Mouse (Mus musculus) liver, embryonic 14.5 days (tissue): ENCODE measurements at regions not wholly inside any gene's neighbourhood (a gene's known extent, or its start where the extent isn't known, plus 50 kb on each side); places are given as distances from the start of the nearest gene placed in this dataset.

ENCODE experiments used
- ATAC-seq: fragments of 200-750 bp; cut with Nextera tagmentation; 2 replicates; pipeline ENCODE4 v1.8.0; 2017; ENCODE audit warnings: moderate number of reproducible peaks, mild to moderate bottlenecking, moderate library complexity; ENCODE audit not compliant: insufficient read depth
- DNase-seq, 3 experiments: peaks; one replicate each; pipeline ENCODE4 v3.0.0-alpha.2; 2012 to 2013; ENCODE audit warnings: low read depth in 3 of 3, low spot score in 3 of 3
- H3K27ac ChIP-seq: fragments of 300-500 bp; sonication (generic); 2 replicates; pipeline ENCODE4 v1.5.1; 2014; ENCODE audit warnings: moderate library complexity, mild to moderate bottlenecking, control low read depth, inconsistent platforms
- H3K27me3 ChIP-seq: fragments of 300-500 bp; sonication (generic); 2 replicates; pipeline ENCODE4 v1.6.1; 2014; ENCODE audit warnings: mild to moderate bottlenecking, low read length, moderate library complexity; ENCODE audit not compliant: control insufficient read depth, insufficient read depth
- H3K36me3 ChIP-seq: fragments of 300-500 bp; sonication (generic); replicated peaks from 2 replicates; pipeline ENCODE4 v1.6.1; 2014; ENCODE audit warnings: low read depth; ENCODE audit not compliant: control insufficient read depth, insufficient read depth
- H3K4me1 ChIP-seq, 2 experiments: fragments of 200-500 bp in 1 of 2; fragments of 300-500 bp in 1 of 2; sonication (generic) in 1 of 2; replicated peaks; 2 replicates each; pipeline ENCODE4 v1.6.1; 2012 to 2014; ENCODE audit warnings: antibody characterized with exemption in 1 of 2, inconsistent platforms in 1 of 2, low read length in 1 of 2; ENCODE audit not compliant: control insufficient read depth in 2 of 2, insufficient read depth in 2 of 2
- H3K4me2 ChIP-seq: fragments of 300-500 bp; sonication (generic); 2 replicates; pipeline ENCODE4 v1.6.1; 2014; ENCODE audit warnings: low read depth, mild to moderate bottlenecking, control low read depth, moderate library complexity
- H3K4me3 ChIP-seq, 2 experiments: fragments of 200-500 bp in 1 of 2; fragments of 300-500 bp in 1 of 2; sonication (generic) in 1 of 2; 2 replicates each; pipeline ENCODE4 v1.5.1; 2012 to 2014; ENCODE audit warnings: low read depth in 2 of 2, low read length in 2 of 2, mild to moderate bottlenecking in 2 of 2, control low read depth in 1 of 2, inconsistent platforms in 1 of 2, moderate library complexity in 1 of 2; ENCODE audit not compliant: insufficient read depth in 1 of 2
- H3K9ac ChIP-seq: fragments of 300-500 bp; sonication (generic); replicated peaks from 2 replicates; pipeline ENCODE4 v1.6.1; 2014; ENCODE audit warnings: mild to moderate bottlenecking, control low read depth, moderate library complexity
- H3K9me3 ChIP-seq: fragments of 300-500 bp; sonication (generic); 2 replicates; pipeline ENCODE4 v1.6.1; 2016; ENCODE audit warnings: low read length, mixed read lengths; ENCODE audit not compliant: control insufficient read depth
- CTCF ChIP-seq: IDR thresholded peaks from 2 replicates; pipeline ENCODE4 v1.5.1; 2016; ENCODE audit warnings: antibody characterized with exemption, low read depth, control low read depth
- EP300 ChIP-seq: IDR thresholded peaks from 2 replicates; pipeline ENCODE4 v1.6.1; 2016; ENCODE audit warnings: antibody characterized with exemption, low read depth
- WGBS: fragments of 180-500 bp; shearing (Covaris S2); extraction: QIAGEN DNeasy Blood & Tissue Kit; methylation state at CpG from one replicate; pipeline ENCODE4 v1.1.7; 2014; ENCODE audit not compliant: insufficient replicate concordance; 5-methylcytosine and 5-hydroxymethylcytosine counted together

DNA sequence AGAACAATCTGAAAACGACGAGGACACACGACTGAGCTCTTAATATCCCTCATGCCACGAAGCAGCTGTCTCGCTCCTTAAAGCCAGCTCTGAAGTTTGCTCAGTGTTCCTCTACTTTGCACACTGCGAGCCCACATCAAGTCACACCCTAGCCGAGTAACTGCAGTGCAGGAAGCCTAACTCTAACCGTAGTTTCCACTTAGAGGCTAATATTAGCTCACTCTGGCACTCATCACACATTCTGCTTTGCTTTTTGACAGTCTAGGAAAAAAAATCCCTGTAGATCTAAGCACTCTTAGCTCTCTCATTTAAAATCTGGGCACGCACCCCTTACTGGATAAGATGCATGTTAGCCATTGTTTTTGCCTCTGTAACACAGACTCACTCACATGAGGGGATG is 195.0 kb downstream of the Gpat3 start:
- ATAC-seq (no peak), DNase-seq (no peak)
- Histone ChIP-seq H3K27me3 (no peaks in the 10 kb centered on the region), H3K4me1 (no peaks in the 10 kb centered on the region), H3K9me3 (no peaks in the 10 kb centered on the region), H3K27ac (no peak overlapping the region), H3K9ac (no peak overlapping the region), H3K36me3 (no peaks in the 10 kb centered on the region), H3K4me3 (no peak overlapping the region), H3K4me2 (no peak overlapping the region)
- TF ChIP-seq CTCF (no peak), EP300 (no peak)
- WGBS, result 53% methylated on average over 9 of the region's 9 CpGs

DNA sequence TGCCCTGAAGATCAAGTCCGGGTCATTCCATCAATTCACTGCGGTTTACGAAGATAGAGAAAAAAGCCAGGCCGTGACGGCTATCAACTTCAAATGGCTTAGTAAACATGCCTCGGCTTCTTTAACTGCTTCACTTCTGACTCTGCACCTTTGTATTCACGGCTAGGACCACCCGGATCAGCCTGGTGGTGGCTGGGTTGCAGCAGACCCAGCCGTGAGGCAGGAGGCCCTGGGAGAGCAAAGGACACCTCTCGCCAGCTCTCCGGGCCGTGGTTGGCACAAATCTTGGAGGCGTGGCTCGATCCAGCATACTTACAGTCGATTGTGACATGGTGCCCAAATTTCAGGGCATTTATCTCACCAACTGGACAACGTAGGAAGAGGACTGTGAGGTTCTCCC is 187.5 kb downstream of the Gpat3 start:
- H3K4me3 ChIP-seq, result no peak overlapping the region
- TF ChIP-seq EP300, result no peak
- TF ChIP-seq CTCF, result no peak
- H3K4me2 ChIP-seq, result no peak overlapping the region
- no peak for DNase-seq
- no peaks in the 10 kb centered on the region for H3K9me3 ChIP-seq
- 62% methylated on average over 16 of the region's 16 CpGs for WGBS
- H3K9ac ChIP-seq, result no peak overlapping the region
- no peaks in the 10 kb centered on the region for H3K27me3 ChIP-seq
- ATAC-seq, result no peak
- no peaks in the 10 kb centered on the region for H3K36me3 ChIP-seq
- H3K4me1 ChIP-seq, result no peaks in the 10 kb centered on the region
- H3K27ac ChIP-seq, result no peak overlapping the region

DNA sequence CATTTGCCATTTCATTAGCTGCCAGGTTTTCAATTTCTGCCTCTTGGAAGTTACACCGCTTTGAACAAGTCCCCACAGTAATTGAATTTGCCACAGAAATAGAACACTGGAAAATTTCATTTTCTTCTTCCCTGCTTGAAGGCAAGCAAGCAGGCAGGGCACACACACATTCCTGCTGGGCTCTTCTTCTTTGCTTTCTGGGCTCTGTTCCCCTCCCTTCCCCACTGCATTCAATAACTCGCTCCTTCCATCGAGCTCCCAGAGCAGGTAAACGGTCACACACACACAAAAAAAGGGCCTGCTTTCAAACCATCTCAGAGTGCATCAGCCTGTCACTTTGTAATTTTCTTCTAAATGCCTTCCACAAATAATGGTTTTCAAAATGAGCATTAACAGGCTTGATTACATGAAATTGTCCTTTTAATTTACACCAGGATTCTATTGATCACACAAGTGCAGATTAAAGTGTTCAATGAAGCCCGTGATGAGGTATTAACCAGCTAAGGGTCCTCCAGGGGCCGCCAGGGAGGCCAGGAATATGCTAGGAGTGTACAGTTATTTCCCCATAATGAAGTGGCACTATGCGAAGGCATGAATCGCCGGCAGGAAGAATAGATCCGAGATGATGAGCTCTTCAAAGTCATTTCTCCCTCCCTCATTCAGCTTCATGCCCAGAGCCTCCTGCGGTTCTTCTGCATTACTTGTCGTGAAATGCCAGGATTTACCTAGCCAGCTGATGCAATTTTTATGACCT is 186.8 kb downstream of the Gpat3 start:
- H3K4me2 ChIP-seq, result no peak overlapping the region
- no peak overlapping the region for H3K4me3 ChIP-seq
- H3K36me3 ChIP-seq, result no peaks in the 10 kb centered on the region
- DNase-seq (no peak), ATAC-seq (no peak)
- no peaks in the 10 kb centered on the region for H3K27me3 ChIP-seq
- 66% methylated on average over 12 of the region's 12 CpGs for WGBS
- no peak overlapping the region for H3K9ac ChIP-seq
- no peaks in the 10 kb centered on the region for H3K4me1 ChIP-seq
- TF ChIP-seq CTCF (no peak), EP300 (no peak)
- no peaks in the 10 kb centered on the region for H3K9me3 ChIP-seq
- no peak overlapping the region for H3K27ac ChIP-seq

DNA sequence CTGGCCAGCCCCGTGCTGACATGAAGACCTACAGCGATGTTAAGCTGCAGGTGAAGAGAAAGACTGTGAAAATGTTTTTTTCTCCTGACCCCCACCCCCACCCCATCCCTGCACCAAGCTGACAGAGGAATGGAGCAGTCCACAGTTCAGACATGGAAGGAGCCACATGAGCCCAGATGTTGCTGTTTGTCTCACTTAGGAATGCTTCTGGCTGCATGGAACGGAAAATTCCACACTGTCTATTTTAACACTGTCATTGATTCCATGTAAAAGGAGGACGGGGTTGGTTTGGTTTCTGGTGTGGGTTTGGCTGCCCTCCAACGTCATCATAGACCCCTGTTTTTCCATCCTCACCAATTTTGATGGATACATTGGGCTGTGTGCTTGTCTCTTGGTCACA is 179.3 kb downstream of the Gpat3 start:
- H3K27ac ChIP-seq, result no peak overlapping the region
- H3K4me2 ChIP-seq, result no peak overlapping the region
- H3K9ac ChIP-seq, result no peak overlapping the region
- no peaks in the 10 kb centered on the region for H3K4me1 ChIP-seq
- no peak for TF ChIP-seq CTCF
- no peak for TF ChIP-seq EP300
- no peak overlapping the region for H3K4me3 ChIP-seq
- DNase-seq, result no peak
- WGBS, result 58% methylated on average over 5 of the region's 5 CpGs
- no peaks in the 10 kb centered on the region for H3K36me3 ChIP-seq
- H3K9me3 ChIP-seq, result no peaks in the 10 kb centered on the region
- H3K27me3 ChIP-seq, result no peaks in the 10 kb centered on the region
- ATAC-seq, result no peak

DNA sequence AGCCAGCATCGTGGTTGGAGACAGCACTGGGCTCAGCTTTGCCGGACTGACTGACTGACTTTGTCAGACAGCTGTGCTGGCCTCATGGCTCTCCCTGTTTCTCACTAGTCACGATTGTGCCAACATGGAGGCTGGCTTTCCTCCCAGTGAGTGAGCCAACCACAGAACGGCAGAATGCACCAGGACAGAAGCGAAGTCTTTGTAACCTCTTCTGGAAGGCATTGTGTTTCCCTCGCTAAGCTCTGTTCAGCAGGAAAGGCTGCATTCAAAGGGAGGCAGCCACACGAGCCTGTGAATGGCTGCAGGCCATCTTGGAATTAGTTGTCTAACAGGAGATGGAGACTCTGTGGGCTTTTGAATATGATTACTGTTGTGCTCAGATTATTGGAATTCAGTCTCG is 178.3 kb downstream of the Gpat3 start:
- Histone ChIP-seq H3K4me3 (no peak overlapping the region), H3K27me3 (no peaks in the 10 kb centered on the region), H3K36me3 (no peaks in the 10 kb centered on the region), H3K27ac (no peak overlapping the region), H3K9ac (no peak overlapping the region), H3K4me1 (no peaks in the 10 kb centered on the region), H3K9me3 (no peaks in the 10 kb centered on the region), H3K4me2 (no peak overlapping the region)
- DNase-seq, result no peak
- no peak for TF ChIP-seq CTCF
- ATAC-seq, result no peak
- WGBS, result 61% methylated on average over 8 of the region's 8 CpGs
